Mouse (Mus musculus) heart, postnatal 4 days (tissue): ENCODE measurements at regions not wholly inside any gene's neighbourhood (a gene's known extent, or its start where the extent isn't known, plus 50 kb on each side); places are given as distances from the start of the nearest gene placed in this dataset.

Experiments used
- DNase-seq: peaks from one replicate; pipeline ENCODE4 v3.0.0; 2021

DNA sequence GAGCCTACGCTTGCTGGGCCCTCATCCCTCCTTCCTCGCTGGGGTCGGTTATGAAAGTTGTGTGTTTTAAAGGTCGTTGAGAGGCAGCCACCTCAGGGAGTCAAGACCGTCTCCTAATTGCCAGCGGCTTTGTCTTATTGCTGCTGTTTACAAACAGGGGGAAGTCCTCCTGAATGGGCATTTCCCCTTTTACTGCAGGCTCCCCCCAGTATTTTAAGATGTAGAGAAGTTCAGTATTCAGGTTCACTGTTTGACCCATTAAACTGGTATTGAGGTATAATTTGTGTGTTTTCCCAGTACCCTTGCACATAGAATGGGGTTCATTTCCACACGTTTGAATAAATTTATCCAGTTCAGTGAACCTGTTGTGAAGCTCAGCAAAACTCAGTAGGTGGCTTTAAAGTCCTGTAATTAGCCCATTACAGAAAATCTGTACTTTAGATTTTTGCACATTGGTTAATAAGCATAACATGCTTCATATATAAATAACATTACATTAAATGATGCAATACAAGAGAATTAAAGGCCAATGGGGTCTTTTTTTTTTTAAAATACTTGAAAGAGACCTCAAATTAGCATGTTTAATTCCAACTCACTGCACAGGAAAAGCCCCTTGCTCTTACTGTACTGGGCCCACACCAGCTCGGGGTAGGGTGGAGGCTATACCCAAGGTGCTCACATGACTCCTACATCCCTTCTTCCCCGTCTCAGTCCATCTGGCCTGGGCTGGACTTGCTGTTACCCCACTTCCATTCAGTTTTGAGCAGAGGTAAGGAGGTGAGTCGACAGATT is 63.7 kb downstream of the Nkx2-1 start:
- DNase-seq = no peak

DNA sequence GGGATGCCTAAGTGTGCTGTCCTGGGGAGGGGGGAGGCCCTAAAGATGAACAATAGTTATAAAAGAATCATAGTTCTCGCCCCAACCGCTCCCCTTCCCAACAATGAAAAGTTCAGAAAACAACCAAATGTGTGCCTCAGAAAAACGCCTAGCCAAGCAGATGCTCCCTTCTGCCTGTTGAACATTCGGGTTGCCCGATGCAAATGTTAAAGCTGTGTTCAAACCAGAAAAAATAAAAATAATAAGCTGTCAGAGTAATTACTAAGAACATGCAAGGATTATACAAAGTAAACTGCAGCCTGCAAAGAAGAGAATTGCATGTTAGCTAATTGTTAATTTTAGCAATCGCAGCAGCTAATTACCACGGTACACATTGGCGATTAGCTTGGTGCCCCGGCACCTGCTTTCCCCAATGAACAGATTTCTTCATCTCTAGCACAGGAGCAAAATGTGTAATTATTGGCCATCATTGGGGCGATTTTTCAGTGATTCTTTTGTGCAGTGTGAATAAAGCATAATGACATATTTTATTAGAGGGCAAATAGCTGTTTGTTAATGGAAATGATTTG is 65.7 kb downstream of the Nkx2-1 start:
- DNase-seq = no peak

DNA sequence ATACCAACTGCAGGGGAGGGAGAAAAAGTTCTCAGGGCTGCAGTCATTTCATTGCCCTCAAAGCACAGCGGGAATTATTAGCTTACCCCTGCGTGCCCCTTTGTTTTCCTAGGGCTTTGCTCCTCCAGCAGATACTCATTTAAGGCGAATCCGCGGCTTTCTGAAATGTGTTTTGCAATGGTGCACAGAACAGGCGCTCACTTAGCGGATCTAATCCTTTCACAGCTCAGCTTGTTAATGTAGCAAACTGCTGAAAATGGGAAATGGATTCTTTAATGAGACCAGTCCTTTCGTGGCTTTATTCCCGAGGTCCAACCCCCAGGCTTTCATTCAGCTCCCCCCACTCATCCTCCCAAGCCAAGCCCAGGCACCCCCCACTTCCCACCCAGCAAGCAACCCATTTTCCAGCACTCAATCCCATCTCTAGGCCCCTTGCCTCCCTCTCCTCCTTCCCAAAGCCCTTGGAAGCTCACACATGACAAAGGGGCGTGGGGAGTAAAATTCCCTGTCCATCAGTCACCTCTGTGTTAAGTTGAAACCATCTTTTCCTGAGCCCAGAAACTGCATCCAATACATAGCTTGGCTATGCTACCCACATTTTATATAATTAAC is 77.1 kb downstream of the Nkx2-1 start:
- no peak for DNase-seq

DNA sequence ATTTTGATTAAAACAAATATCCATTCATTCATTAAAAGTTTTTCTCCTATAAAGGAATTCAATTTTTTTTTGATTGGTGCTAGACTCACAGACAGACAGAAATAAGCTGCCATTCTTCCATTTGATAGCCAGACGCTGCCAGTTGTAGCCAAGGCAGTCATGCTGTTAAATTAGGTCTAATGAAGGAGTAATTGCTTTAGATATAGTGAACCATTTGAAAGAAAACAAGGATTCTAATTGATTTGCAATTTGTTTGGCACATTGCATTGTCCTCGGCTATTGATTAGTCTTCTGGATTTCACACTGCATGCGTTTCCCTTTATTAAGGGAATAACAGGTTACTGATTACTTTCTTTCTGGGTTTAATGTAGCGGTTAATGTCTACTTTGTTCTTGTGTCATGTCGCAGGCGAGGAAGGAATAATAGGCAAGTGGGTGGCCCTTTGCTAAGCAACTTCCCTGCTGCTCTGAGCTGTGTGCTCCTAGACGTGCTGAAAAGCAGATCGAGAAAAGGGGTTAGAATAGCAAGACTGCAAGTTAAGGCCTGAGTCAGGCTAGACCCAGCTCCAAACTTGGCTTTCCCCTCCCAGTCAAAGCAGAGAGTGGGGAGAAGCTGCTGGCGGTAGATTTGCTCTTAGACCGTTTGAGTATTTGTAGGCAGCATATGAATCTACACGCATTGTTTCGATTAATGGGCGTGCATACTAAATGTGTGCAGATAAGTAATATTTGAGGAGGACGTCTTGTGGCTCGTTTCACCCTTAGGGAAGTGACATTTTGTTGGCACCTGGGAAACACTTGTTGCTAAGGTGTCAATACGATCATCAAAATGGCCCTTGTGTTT is 77.8 kb downstream of the Nkx2-1 start:
- no peak for DNase-seq

DNA sequence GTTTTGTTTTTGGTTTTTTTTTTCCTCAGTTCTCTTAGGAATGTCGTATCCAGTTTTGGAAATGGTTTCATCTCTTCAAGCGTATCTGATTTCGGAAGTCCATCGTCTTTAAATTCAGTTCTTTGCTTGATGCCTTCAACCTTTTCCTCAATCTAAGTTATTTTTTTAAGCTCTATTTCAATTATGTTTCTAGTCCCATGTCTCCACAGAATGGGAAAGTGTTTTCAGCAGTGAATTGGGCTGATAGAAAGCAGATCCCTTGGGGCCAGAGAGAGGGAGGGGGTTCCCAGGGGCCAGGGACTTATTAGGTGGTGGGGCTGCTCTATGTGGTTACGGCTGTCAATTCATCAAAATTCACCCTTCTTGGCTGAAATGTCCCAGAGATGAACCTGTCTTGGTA is 78.8 kb downstream of the Nkx2-1 start:
- no peak for DNase-seq

DNA sequence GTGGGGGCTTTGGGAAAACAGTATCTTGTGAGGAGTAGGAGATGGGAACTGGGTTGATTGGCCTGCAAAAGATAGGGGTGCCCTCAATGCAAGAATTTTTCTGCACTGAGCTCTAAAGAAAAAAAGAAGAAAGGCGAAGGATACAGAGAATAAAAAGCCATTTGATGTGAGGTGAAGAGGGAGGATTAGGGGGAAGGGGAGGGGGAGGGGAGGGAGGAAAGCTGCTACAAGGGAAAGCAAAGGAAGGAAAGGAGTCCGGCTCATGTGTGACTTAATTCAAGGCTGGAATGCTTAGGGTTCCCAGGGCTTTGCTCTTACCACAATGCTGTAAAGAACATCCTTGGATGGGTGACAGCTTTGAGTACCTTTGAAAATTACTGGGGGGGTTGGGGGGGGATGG is 79.4 kb downstream of the Nkx2-1 start:
- no peak for DNase-seq

DNA sequence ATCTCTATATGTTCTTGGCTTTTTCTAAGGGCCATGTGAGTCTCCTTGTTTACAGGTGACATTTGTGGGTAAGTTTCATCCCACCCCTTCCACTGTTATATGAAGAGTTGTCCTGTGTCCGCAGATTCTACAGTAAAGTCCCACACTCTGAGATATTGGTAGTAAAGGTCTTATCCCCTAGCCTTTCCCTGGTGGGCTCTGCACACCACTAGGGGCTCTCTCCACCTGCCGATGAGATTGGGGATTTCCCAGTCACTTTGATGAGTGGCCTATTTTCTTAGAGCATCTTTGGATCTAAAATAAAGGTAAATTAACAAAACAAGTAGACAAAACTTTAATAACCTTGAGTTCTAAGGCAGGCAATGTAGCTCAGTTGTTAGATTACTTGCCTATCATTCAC is 86.4 kb downstream of the Nkx2-1 start:
- no peak for DNase-seq

DNA sequence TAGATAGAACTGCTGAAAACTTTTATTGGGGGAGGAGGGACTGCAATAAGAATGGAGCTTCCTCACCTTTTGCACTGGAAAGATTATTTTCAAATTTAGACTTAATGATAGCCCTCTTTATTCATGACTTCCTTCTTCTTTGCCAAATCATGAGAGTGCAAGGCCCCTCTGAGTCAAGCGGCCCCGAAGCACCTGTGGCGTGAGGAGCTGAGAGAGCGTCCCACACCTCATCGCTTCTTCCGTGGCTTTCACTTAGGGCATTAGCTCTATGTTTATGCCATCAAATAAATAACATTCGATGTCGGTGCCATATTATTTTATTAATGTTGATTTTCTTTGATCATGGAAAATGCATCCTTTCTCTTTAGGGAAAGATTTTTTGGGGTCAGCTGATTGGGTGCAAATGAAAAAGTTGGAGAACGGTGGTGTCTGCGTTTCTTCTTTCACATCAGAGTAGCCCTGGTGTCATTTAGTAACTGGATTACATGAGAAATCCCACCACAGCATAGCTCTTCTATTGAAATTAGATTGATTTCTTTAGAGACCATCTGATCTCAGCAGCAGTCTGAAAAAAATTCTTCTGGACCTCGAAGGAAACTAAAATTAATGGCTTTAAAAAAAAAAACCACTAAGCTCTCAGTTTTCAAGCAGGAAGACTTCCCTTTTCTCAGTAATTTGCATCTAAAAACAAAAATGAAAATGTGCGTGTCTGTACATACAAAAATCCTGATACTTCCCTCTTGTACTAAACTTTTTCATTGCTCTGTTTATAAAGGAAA is 87.7 kb downstream of the Nkx2-1 start:
- no peak for DNase-seq

DNA sequence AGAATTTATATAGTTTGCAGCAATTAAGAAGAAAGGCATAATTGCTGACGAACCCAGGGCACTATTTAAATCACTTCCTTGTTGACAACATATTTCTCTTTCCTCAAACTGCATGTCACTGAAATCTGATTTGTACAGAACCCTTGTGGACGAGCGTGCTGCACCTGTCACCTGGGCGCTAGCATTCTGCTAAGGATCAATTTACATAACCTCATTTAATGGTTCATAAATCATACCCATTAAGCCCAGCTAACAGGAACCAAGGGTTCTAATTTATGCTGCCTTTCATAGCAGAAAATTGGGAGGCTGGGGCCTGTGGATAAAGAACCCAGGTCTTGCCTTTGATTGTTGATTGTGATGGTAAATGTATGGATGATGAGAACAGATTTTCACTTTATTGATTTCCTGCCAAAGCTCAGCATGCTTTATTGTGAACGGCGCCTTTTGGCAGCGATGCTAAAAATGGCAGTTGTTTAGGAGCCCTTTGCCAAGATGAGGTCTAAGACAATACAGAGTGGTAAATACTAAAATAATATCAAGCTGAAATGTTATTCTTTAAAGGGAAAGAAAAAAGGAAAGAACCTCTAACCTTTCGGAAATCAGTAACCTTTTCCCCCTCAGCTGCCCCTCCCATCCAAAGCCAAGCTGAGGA is 95.4 kb downstream of the Nkx2-1 start:
- no peak for DNase-seq

DNA sequence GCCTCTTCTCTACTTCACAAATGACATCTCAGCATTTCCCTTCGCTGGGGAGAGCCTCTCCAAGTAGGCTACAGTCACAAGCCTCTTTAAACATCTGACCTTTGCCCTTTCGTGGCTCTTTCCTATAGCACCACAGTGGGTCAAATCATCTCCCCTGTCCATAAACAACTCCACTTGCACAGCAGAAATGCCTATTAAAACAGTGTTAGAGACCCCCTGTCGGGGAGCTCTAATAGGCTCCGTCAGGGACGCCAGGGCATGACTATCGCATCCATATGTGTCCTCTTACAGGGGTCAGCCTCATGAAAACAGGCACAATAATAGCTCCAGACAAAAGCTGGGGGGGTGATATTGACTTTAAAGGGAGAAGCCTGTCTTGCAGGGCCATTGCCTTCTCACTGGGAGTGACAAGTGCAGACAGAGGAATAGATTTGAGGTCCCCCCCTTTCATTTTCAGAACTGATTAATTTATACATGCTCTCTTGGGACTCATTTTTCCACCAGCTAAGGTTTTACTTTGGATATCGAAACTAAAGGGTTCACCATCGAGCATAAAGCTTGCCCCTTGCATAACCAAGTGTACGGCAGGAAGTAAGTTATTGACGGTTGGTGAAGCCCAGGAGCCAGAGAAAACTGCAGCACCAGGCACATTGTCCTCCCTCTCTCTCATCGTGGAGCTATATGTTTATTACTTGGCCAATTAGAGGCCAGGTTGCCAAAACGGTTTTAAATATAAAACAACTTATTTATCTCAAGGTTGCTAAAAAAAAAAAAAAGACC is 94.6 kb upstream of the Mbip start:
- DNase-seq = no peak

DNA sequence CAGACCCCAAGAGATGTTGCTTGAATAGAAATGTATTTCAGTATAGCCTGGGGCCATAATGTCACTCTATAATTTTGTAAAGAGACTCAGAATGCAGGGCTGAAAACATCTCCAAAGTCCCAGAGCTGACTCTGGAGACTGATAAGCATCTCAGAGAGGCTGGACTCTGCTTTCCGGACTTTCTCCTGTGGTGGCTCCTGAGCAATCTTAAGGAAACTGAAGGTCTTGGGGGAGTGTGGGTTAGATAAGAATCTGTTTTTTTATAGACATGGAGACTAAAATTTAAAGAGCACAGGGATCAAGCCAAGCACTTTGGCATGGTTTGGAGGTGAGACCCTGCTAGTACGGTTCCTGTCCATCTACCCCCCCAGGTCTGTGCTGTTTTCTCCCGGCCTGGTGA is 92.7 kb upstream of the Mbip start:
- DNase-seq = no peak

DNA sequence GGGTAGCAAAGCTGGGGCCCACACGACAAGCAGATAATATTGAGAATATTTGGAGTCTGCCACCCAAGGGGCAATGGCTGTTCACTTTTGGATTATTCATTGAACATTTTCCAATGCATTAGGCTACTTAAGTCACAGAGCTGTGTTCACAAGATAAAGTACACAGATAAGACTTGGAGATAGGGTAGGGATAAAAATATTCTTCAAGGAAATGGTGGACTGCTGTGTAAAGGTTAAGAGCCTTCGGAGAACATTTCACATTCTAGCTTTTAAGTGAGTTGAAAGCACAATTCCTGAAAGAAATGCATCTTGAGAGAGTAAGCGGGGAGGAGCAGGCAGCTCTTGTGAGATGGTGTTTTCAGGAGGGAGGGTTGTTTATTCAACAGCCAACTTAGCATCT is 92.3 kb upstream of the Mbip start:
- DNase-seq = no peak

DNA sequence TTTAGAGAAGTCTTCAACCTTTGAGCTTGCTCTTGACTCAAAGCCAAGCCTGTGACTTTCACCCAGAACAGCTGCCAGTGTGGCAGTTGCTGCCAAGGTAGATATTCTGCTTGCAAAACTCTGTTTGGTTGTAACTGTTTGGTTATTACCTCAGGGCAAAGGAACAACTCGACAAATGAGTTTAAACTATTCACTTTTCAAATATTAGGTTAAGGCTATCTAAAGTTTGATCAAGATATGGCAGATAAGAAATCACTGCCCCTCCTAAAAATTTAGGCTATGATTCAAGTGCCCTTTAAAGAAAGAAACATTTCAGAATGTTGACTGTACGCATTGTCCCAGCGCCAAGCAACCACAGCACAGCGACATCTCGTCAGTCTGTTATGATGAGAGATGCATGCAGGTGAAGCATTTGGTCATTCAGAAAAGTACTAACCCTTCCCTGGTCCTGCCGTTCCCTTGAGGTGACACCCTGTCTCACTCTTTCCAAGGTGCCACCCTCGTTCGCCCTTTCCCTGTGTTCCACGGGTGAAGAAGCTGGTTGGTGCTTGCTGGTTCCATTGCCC is 81.1 kb upstream of the Mbip start:
- no peak for DNase-seq

DNA sequence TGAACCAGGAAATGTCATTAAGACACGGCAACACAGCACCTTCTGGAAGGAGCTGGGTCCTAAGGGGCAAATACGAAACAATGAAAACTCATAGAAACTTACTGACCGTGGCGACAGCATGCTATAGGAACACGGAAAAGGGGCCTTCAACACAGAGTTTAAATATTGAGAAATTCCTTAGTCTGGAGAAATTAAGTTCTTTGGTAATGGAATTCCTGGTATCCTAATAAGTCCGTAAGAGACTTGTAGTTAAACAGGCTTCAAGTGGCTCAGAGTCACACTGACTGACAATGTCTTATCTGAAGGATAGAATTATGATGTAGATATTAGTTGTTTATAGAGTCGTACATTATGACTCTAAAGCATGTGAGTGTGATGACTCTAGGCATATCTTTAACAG is 70.4 kb upstream of the Mbip start:
- no peak for DNase-seq

DNA sequence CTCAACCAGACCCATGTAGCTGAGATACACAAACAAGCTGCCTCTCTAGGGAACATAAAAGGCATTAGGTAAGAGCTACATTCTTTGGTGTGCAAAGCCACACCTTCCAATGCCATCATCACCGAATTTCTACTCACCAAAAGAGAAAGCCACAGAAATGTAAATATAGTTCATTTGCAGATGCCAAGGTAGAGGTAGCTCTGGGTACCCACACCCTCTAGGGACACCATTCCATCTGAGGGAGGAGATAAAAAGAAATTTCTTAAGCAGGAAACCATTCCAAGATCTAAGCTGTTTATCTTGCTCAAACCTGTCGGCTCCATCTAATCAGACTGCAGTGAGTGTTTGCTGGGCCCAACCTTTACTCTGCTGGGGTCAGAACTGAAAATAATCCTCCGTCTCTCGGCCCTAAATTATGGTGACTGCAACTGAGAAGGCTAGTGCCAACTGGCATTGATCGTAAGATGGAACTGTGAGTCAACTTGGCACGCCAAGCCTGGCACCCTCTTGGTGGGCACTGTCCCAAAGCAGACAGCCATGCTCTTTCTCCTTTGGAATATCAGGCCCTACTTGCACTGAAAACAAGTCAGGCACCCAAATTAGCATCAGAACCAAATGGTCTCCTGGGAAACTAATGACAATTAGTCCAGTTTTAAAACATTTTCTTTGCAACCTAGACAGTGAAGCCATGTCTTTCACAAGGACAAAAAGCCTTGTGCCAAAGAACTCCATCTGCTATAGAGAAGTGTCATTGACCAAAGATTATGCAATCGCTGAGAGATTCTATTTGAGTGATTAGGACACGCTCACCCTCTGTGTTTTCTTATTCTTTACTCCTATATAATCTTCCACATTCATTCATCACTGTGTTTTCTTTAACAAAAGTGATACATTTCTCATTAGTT is 69.4 kb upstream of the Mbip start:
- peak; percentile 9 for DNase-seq

DNA sequence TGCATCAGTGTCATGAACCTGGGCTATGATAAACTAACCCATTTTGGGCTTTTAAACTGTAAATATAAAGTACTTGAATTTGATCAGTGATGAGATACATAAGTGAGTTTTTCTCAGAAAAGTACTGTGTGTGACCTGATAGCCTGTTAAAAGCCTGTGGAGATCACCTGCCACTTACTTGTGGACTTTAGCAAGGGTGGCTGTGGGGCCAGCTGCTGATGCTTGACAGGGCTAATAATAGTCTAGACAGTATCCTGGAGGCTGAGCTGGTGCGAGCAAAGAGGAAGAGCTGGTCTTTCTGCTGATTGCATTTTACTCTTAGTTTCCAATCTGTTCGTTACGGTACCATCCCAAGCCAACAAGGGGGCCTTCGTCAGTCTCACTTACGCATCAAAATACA is 60.0 kb upstream of the Mbip start:
- no peak for DNase-seq

DNA sequence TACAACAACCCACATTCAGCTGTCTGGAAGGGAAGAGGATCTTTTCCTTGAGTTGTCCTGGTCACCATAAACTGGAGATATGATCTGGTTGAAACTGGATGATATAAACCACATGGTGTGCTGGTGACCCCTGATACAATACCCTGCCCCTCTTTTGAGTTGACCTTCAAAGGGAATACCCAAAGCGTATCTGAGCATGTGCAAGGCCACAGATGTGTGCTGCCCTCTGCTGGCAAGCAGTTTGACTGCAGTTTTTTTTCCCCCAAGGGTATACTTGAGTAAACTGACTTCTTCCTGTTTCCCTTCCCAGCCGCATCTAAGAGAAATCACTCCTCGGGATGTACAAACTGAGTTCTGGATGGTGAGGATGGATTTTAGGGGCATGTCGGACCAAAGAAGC is 59.1 kb upstream of the Mbip start:
- peak; percentile 57 for DNase-seq

DNA sequence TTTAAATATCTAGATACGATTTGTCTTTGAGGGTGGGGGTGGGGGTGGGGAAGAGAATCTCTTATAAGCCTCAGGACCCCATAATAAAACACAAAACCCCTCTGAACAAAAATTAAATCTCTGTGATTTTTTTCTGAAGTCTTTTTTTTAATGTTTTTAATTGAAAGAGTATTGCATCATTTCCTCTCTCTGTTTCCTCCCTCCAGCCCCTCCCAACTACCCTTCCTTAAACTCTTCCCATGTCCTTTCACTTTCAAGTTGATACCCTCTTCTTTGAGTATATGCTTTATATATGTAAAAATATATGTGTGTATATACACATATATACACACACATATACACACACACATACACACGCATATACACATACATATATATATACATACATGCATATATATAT is 58.6 kb upstream of the Mbip start:
- no peak for DNase-seq

DNA sequence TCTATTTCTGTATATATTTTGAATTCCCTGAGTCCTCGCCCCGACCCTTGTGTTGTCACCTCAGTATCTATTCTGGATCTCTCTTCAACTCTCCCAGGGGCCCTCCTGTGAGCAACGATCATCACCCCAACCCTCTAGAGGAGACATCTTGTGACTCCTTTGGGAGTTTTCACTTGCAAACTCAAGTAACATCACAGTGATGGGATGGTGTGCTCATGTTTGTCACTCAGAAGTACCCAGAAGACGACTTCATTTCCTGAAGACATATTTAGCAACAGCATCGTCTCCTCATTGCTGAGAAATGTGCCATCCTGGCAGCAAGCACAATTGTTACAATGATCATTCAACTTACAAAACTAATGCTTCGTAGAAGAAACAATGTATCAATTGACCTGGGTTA is 57.9 kb upstream of the Mbip start:
- no peak for DNase-seq

DNA sequence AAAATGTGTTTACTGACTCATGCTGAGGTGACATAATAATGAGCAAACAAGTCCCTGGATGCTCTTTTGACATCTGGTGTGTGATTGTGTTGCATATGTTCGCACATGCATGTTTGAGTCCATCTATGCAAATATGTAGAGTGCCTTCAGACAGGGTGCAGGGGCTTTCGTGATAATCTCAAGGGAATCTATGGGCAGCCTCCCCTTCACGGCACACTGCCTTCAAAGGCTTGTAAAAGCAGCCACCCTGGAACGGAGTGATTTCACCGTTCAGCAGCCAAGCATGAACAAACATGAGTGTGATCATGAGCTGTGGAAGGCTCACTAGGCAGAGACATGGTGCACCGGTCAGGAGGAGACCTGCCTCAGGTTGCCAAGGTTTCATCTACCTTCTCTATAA is 57.1 kb upstream of the Mbip start:
- no peak for DNase-seq
